Mouse (Mus musculus): ENCODE measurements around the gene Prr5. TPM values are rescaled to one million over a fixed set of nuclear protein-coding genes. Genes with fewer than 3 reads are reported as not detected.
"Not testable (repeated sequence)": the region's sequence is repeated elsewhere in the genome, so short reads cannot be mapped to it uniquely, and the experiment has no call there.

The Prr5 gene
- total RNA-seq, 1 experiment from 2014 or later, result 10.4 TPM

DNA sequence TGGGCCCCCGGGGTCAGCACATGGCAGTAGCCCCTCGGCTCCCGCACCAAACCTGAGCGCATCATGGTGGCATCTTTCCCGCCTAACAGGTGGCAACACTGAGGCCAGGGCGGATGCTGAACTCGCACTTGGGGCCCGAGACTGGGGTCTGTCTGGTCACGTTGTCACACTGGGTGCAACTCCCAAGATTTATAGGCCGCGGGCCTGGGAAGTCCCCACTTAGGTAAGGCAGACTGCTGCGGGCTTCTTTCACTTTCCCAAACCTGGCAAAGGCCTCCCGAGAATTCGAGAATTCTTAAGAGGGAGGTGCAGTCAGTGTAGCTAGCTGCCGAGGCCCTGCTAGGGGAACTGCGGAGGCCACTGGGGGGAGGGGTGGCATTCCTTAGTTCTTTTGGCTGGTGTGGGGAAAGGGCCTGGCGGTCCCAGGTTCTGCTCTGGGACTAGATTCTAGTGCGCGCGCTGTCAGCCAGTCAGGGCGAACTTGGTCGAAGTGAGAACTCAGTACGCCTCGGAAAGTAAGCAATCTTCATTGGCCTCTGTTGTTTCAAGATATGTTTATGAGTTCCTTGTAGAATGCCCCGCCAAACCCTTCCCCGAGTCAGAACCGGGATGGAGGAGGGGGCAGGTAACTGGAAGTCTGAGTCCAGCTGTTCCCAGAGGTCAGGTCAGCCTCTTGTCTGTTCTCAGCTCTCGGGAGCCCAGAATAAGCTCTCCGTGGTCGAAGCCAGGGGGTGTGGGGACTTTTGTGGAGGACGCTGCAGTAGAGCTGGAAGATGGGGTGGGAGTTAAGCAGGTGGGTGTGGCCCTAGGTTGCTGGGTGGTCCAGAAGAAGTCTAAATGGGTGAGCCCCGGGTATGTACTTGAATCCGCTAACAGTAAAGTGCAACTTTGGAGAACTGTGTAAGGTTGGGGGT is 51.1 kb downstream of the Prr5 start:
- ATAC-seq (replicated peaks in 1 of 2; ENCODE audit: insufficient read depth in 1 of 2, low FRiP score in 2 of 2, low TSS enrichment in 1 of 2, low read depth in 1 of 2, poor library complexity in 2 of 2, severe bottlenecking in 2 of 2), result no peak

- not testable (repeated sequence) for ATAC-seq (replicated peaks in 1 of 2; ENCODE audit: insufficient read depth in 1 of 2, low FRiP score in 2 of 2, low TSS enrichment in 1 of 2, low read depth in 1 of 2, poor library complexity in 2 of 2, severe bottlenecking in 2 of 2)
Observed at GRCm38 (mm10) chr15:84723656-84724055, 54.2 kb downstream of the Prr5 start.

DNA sequence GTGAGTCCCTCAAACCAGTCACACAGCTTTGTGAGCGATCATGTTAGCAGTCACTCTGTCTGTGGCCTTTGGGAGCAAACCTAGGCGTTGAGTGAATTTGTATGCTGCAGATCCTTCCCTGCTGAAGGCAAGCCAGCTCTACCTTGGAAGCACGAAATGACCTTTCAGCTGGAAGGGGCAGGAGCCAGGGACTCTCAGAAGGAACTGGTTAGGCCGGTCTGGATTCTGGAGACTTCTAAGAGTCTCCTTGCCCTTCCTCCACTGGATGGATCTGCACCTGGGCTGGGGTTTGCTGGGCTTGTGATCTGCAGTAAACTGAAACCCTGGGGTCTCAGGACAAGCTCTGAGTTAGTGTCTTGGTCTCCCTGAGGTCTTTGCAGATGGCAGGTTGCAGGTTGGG is 54.8 kb downstream of the Prr5 start:
- no peak for ATAC-seq (replicated peaks in 1 of 2; ENCODE audit: insufficient read depth in 1 of 2, low FRiP score in 2 of 2, low TSS enrichment in 1 of 2, low read depth in 1 of 2, poor library complexity in 2 of 2, severe bottlenecking in 2 of 2)

DNA sequence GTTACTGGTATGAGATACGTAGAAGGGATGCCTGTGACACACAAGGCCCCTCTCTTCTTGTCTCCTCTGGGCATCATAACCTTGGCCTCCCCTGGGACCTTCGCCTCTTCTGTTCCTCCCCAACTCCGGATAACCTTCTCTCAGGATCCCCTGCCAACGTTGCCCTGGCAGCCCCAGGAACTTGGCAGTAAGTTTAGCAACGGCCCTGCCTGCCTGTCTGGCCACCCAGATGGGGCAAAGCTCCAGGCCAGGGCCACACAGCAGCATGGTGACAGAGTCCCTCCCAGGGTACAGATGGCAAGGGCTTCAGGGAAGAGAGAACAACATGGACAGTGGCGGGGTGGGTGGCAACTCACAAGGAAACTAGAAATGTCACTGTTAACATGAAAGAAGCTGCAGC is 60.3 kb downstream of the Prr5 start:
- no peak for ATAC-seq (replicated peaks in 1 of 2; ENCODE audit: insufficient read depth in 1 of 2, low FRiP score in 2 of 2, low TSS enrichment in 1 of 2, low read depth in 1 of 2, poor library complexity in 2 of 2, severe bottlenecking in 2 of 2)

GRCm38 (mm10) chr15:84730893-84731292 is 61.5 kb downstream of the Prr5 start:
- no peak for ATAC-seq (replicated peaks in 1 of 2; ENCODE audit: insufficient read depth in 1 of 2, low FRiP score in 2 of 2, low TSS enrichment in 1 of 2, low read depth in 1 of 2, poor library complexity in 2 of 2, severe bottlenecking in 2 of 2)

DNA sequence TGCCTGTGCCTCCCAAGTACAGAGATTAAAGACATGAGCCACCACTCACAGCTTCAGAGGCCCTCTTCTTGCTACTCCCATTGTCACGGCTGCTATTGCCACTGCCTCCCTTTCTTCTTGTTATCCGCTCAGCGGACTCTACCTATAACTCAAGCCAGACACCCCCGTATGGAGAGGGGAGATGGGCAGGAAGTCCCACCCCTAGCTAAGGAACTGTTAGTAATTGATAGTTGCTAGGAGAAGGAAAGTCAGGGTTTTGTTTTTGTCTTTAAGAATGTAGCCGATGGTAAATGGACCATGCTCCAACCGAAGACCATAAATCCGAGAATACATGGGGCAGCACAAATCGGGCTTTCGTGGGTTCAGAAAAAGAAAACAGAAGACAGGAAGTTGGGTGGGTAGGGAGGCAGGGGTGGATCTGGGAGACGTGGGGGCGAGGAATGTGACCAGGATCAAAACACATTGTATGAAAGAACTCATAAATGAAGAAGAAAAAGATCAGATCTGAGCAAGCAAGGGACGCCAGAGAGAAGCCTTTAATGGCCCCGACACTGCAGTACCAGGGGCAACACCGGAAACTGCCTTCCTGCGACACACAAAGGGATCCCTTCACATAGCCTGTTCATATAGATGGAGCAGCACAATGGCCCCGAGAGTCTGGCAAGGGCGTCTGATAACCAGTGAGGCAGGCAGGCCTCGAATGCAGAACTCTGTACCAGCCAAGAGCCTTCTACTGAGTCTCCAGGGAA is 62.4 kb downstream of the Prr5 start:
- no peak for ATAC-seq (replicated peaks in 1 of 2; ENCODE audit: insufficient read depth in 1 of 2, low FRiP score in 2 of 2, low TSS enrichment in 1 of 2, low read depth in 1 of 2, poor library complexity in 2 of 2, severe bottlenecking in 2 of 2)

DNA sequence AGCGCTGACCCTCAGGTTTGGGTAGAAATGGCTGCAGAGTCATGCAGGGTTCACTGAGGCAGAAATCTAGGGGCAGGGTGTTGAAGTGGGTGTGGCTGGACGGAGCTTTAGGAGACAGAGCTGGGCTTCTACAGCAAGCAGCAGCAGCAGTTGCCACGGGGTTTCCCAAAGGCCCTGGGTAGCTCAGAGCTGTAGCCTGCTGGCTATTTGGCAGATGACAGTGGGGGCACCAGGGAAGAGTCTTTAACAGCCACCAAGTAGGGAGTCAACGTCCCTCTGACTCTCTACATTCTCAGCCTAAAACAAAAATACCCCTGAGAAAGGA is 63.0 kb downstream of the Prr5 start:
- ATAC-seq (replicated peaks in 1 of 2; ENCODE audit: insufficient read depth in 1 of 2, low FRiP score in 2 of 2, low TSS enrichment in 1 of 2, low read depth in 1 of 2, poor library complexity in 2 of 2, severe bottlenecking in 2 of 2), result no peak

DNA sequence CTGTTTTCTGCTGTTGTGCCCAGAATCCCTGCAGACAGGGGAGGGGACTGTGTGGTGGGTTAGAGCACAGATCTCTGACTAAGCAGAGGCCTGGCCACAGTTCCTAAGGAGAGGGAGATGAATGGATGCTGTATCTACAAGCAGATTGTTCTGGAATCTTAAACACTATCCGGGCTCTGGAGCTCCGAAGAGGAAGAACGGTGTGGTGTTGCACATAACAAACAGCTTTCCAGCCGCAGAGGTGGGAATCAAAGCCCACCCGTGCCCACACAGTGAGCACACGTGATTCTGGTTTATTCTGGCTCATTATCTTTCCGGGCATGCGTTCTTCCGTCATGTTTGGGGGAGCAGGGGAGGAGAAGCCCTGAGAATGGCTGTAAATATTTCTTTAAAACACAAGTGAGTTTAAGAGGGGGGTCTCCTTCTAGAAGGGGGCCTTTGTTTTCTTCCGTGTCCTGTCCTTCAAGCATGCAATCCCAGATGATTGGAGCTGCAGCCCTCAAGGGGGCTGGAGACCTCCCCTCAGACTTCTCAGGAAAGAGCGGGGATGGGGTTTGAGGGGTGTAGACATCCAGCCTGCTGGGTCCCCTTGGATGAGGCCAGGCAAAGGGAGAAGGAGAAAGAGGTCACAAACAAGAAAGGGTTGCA is 67.0 kb downstream of the Prr5 start:
- no peak for ATAC-seq (replicated peaks in 1 of 2; ENCODE audit: insufficient read depth in 1 of 2, low FRiP score in 2 of 2, low TSS enrichment in 1 of 2, low read depth in 1 of 2, poor library complexity in 2 of 2, severe bottlenecking in 2 of 2)

DNA sequence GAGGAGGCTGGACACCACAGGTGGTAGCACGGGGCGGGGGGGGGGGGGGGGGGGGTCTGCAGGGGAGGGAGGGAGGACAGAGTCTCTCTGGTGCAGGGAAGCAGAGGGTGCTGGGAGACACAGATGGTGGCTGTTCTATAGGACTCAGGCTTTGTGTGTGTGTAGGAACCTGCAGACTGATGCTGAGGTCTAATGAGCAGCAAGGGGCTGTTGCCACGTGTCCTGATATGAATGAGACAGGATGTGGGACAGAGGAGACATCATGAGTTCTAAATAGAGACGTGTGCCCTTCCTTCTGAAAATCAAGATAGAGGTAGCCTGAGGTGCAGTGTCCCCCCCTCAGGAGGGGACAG is 67.5 kb downstream of the Prr5 start:
- ATAC-seq (replicated peaks in 1 of 2; ENCODE audit: insufficient read depth in 1 of 2, low FRiP score in 2 of 2, low TSS enrichment in 1 of 2, low read depth in 1 of 2, poor library complexity in 2 of 2, severe bottlenecking in 2 of 2), result no peak

DNA sequence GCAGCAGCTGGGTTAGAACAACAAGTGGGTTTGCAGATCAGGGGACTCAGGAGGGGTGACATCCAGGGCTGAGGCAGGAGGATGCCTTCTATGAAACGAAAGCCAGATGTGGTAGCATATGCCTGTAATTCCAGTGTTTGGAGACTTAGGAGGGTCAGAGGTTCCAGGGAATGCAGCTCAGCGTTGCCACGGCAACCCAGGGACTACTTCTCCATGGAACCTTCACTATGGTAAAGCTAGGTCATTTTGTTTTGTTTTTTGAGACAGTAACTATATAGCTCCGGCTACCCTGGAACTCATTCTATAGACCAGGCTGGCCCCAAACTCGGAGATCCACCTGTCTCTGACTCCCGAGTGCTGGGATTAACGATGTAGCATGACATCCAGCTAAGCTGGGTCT is 68.8 kb downstream of the Prr5 start:
- ATAC-seq (replicated peaks in 1 of 2; ENCODE audit: insufficient read depth in 1 of 2, low FRiP score in 2 of 2, low TSS enrichment in 1 of 2, low read depth in 1 of 2, poor library complexity in 2 of 2, severe bottlenecking in 2 of 2), result no peak

DNA sequence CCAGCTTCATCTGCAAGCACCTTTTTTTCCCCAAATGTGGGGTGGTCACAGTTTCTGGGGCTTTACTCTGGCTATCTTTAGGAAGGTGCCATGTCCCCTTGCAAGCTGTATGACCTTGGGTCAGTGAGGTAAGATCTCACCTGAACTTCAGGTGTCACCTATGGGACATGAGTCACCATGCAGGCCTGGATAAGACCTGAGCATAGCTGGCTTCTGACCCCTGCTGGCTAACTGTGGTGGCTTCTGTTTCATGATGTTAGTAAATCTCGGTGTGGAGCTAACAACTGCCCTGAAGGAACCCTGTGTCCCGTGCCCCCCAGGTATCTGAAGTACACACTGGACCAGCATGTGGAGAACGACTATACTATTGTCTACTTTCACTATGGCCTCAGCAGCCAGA is 72.2 kb downstream of the Prr5 start:
- no peak for ATAC-seq (replicated peaks in 1 of 2; ENCODE audit: insufficient read depth in 1 of 2, low FRiP score in 2 of 2, low TSS enrichment in 1 of 2, low read depth in 1 of 2, poor library complexity in 2 of 2, severe bottlenecking in 2 of 2)

GRCm38 (mm10) chr15:84743347-84743746 is 73.9 kb downstream of the Prr5 start:
- ATAC-seq (replicated peaks in 1 of 2; ENCODE audit: insufficient read depth in 1 of 2, low FRiP score in 2 of 2, low TSS enrichment in 1 of 2, low read depth in 1 of 2, poor library complexity in 2 of 2, severe bottlenecking in 2 of 2), result no peak

DNA sequence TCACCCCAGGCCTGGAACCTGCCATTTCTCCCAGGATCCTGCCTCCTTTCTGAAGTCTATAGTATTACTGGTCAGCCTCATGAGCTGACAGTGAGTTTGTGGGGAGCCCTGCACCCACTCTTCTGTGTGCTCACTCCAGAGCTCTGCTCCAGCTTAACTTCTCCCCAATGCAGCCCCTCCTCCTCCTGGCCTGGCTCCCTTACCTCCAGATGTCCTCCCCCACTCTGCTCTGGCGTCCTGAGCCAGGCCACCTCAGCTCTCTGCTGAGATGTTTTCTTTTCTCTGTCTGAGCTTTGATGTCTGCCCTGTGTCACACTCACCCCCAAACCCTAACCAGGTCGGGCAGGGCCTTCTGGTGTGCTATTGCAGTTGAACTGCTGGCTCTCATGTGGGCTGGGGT is 74.9 kb downstream of the Prr5 start:
- no peak for ATAC-seq (replicated peaks in 1 of 2; ENCODE audit: insufficient read depth in 1 of 2, low FRiP score in 2 of 2, low TSS enrichment in 1 of 2, low read depth in 1 of 2, poor library complexity in 2 of 2, severe bottlenecking in 2 of 2)

DNA sequence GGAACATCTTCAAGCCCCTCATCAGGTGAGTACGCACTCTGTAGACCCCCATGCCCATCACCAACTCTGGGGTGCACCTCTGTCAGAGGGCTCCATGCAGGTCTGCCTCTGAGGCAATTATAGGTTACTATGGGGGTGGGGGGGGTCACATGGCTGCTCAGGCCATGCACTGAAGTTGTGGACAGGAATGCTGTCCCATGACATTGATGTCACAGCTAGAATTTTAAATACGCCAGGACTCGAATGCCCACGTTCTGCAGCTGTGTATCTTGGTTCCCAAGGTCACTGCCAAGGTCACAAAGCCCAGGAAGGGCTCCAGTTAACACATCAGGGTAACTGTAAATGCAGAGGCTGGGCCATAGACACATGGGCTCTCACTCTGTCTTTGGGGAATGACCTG is 76.4 kb downstream of the Prr5 start:
- no peak for ATAC-seq (replicated peaks in 1 of 2; ENCODE audit: insufficient read depth in 1 of 2, low FRiP score in 2 of 2, low TSS enrichment in 1 of 2, low read depth in 1 of 2, poor library complexity in 2 of 2, severe bottlenecking in 2 of 2)

Other genes with a start within 250 kb of the Prr5 start
- 0.15 TPM in 1 of 2 replicates, not detected in the other for gene Shisal1, start 222.5 kb upstream of the Prr5 start, total RNA-seq (2017)
- gene Rtl6, start 111.8 kb upstream of the Prr5 start, total RNA-seq (2017), result 3.7 and 7.1 TPM in 2 replicates
- not detected in 2 replicates for gene Arhgap8, start 50.4 kb downstream of the Prr5 start, total RNA-seq (2017)
- 0.63 and 2.3 TPM in 2 replicates for gene Phf21b, start 186.4 kb downstream of the Prr5 start, total RNA-seq (2017)

Data from hematopoietic stem cell, adult 5-6 weeks (primary cell).